Mouse (Mus musculus) cerebellum, adult 11-12 months (tissue): ENCODE measurements around the gene Gramd1b.

Experiments used
- DNase-seq: peaks from one replicate; pipeline ENCODE4 v3.0.0; 2022

The Gramd1b gene

DNA sequence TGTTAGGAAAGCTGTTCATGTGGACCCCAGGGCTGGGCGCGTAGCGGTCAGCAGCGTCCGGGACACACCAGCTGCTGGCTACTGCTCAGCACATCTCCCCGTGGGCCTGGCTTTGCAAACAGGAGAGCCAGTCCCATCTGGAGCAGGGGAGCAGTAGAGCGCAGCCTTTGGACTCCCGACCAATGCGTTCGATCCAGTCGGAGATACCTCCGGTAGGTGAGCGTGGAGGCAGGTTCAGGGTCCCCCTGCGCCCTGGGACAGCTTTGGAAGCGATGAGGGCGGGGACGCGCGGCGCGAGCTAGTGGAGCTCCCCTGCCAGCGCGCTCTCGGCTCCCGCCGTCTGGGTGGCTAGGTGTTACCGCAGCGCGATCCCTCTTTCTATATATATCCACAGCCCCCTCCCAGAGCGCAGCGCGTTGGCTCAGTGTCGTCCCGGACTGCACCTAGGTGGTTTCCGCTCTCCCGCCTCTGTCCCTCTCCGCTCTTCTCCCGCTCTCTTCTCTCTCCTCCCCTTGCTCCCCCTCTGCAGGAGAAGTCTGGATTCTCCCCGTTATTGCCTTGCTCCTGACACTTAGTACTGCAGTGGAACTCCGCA is at the start of gene Gramd1b:
TSS of gene Gramd1b (minus strand) at position 357 of the 595 bp plus-strand sequence.
- DNase-seq: peak; percentile 73

- DNase-seq: peak; percentile 40
Measured at GRCm38 (mm10) chr9:40578726-40579625, 47.8 kb upstream of the Gramd1b start.

DNA sequence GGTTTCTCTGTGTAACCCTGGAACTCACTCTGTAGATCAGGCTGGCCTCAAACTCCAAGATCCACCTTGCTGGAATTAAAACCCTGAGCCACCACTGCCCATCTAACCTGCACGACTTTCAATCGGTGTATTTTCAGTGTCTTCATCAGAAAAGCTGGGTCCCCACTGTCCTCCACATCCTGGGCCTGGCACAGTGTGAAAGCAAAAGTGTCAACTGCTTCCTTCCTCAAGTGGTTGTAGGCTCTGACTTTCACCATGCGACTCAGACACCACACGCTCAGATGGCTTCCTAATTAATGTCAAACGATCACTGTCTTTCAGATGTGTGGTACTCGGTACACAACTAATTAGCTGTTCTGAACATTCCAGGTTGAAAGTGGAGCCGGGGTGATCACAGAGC is 45.9 kb upstream of the Gramd1b start:
- no peak for DNase-seq

DNA sequence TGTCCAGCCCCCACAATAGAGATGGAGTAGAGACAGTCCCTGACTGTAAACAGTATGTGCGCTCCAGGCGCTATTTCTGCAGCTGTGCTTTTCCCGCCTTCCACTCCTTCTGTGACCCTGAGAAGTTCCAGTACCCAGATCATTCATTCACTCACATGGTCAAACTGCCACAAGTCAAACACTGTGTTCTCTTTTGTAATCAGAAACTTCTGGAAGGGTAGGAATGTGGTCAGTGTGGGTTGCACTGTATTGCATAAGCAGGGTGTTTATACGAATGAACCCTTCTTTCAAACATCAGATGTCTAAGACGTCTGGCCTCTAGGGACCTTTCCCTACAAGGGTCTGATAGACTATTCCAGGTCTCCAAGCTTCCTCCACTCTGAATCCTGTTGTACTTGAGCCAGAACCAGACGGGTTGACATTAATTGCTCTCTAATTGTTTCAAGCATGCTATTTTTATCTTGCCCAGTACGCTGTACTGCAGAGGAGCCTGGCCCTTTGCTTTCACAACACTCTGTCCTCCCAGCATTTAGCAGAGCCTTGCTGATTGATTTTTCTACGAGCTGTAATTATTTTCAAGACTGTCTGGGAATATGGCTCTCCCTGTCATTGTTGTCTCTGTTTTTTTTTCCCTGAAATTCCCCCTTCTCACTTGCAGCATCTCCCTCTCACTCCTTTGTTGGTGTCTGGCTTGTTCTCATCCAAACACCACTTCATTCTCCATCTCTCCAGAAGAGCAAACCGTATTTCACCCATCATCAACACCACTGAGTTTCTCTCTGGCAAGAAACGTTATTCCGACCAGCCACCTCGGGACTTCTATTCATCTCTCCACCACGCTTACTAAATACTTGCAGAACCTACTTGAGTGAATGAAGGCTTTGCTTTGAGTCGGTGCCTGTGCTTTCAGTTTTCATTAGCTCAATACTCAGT is 44.1 kb upstream of the Gramd1b start:
- no peak for DNase-seq

DNA sequence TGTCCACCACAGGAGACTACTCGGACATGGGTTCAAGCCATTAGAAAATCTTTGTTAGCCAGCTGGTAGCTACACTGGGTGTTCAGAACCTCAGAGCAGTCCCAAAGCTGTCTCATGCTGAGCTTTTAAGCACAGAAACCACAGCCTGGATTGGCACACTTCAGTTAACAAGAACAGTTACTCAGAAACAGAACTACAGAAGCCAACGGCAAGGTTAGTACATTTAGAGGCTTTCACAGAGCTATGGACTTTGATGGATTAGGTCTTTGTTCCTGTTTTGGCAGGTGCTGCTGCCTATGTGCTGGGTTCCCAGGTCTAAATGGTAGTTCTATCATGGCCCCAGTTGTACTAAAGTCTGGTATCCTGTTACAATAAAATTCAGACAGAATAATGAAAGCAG is 40.1 kb upstream of the Gramd1b start:
- DNase-seq: no peak

DNA sequence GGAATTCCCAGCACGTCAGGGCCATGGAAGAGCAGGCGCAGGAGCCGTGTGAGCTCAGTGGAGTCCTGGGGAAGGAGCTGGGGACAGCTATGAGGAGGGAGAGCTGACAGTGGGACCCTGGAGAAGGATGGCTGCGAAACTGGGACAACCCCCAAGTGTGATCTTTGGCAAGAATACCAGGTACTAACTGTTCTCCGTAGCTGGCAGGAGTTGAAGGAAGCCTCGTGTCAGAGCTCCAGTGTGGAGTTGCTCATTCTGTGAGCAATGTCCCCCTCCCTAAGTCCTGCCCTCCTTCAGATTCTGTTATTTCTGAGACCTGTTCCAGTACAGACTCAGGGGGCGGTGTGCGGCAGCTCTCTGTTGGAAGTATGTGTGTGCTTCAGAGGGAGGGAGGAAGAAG is 36.9 kb upstream of the Gramd1b start:
- peak; percentile 35 for DNase-seq

- DNase-seq: no peak
Measured at GRCm38 (mm10) chr9:40563750-40564149, 32.6 kb upstream of the Gramd1b start.

GRCm38 (mm10) chr9:40559646-40560045 is 28.5 kb upstream of the Gramd1b start:
- no peak for DNase-seq

- DNase-seq: no peak
Measured at GRCm38 (mm10) chr9:40557796-40558195, 26.6 kb upstream of the Gramd1b start.

- no peak for DNase-seq
Measured at GRCm38 (mm10) chr9:40556396-40556795, 25.2 kb upstream of the Gramd1b start.

DNA sequence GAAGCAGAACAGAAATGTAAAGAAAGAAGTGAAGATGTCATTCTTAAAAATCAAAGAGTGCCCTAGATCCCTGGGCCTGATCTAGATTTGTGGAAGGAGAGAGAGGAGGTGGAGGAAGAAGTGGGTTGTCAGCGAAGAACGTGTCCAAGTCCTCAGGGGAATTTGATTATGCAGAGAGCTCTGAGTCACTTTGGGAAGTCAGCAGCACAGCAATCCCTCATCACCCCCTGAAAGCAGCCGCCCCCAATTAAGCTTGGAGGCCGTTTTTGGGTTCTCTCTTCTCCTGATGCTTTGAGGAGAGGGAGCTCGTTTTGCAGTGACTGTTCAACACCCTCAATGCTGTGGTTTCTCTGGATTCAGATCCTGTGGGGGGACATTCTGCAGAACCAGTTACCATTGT is 24.1 kb upstream of the Gramd1b start:
- DNase-seq: no peak

GRCm38 (mm10) chr9:40547876-40548275 is 16.7 kb upstream of the Gramd1b start:
- no peak for DNase-seq

DNA sequence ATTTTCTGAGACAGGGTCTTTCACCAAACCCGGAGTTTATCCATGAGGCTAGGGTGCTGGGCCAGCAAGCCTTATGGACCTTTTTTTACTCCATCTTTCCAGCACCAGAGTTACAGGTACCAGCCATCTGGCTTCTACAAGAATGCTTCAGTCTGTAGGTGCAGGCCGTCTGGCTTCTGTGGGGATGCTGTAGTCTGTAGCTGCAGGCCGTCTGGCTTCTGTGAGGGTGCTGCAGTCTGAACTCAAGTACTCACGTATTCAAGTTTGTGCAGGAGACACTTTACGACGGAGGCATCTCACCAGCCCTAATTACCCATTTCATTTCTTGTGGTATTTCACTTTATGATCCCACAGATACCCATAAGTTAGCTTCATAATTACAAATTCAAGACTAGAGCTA is 14.0 kb upstream of the Gramd1b start:
- no peak for DNase-seq

DNA sequence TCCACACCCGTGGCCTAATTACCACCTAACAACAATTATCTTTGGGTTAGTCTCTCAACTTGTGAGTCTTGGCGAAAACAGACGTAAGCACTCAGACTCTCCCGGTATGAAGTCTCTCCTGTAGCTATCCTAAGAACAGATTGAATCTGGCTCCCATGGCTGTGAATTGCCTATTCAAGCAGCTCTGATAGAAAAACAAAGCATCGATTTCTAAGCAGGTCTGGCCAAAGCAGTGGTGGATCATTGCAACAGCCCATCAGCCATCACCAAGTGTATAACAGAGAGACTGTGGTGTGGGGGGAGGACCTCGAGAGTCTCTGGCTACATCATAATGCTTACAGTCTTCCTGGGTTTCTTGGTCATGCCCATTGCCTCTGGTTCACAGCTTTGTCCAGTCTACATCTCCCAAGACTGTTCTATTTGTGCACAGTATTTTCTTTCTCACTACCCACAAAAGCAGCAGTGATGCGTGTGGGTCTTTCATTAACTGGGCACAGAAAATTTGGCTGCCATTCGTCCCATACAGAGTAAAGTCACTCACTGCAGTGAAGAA is 8.5 kb upstream of the Gramd1b start:
- no peak for DNase-seq

- DNase-seq: peak; percentile 99
Measured at GRCm38 (mm10) chr9:40537708-40538105, 6.5 kb upstream of the Gramd1b start.

- DNase-seq: no peak
Measured at GRCm38 (mm10) chr9:40537044-40537707, 6.0 kb upstream of the Gramd1b start.

DNA sequence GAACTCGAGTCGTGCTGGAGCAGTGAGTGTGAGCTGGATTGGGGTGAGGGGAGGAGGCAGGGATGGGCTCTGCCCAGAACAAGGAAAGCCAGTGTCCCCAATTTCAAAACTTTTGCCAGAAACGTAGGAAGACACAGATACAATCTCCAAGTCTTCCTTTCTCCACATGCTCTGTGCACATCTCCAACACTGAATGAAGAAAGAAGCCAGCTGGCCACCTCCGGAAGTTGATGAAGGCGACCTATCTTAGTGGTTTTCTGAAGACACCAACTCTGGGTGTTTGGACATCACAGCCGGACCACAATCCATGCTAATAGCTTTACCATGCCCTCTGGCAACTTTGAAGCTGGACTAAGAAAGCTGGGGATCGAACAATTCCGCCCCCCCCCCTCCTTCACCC is 647 bp downstream of the Gramd1b start:
- no peak for DNase-seq

DNA sequence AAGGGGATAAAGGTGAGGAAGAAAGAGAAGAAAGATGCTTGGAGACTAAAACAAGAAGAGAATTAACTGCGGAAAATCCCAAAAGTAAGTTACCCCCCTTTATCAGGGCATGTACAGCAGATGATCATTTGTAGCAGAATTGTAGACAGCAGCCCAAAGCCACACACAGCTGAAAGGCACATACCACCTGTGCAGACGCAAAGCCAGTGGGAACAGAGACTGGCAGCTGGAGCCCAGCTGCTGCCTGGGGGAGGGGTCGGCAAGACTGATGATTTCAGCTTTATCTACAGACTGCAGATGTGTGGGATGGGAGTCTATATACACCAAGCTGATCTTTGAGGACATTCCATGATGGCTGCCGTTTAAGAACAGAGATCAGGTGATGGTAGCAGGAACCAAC is 2.5 kb downstream of the Gramd1b start:
- DNase-seq: peak; percentile 15

GRCm38 (mm10) chr9:40526928-40527327 is 4.3 kb downstream of the Gramd1b start:
- peak; percentile 5 for DNase-seq

- no peak for DNase-seq
Measured at GRCm38 (mm10) chr9:40522156-40522555, 9.0 kb downstream of the Gramd1b start.

DNA sequence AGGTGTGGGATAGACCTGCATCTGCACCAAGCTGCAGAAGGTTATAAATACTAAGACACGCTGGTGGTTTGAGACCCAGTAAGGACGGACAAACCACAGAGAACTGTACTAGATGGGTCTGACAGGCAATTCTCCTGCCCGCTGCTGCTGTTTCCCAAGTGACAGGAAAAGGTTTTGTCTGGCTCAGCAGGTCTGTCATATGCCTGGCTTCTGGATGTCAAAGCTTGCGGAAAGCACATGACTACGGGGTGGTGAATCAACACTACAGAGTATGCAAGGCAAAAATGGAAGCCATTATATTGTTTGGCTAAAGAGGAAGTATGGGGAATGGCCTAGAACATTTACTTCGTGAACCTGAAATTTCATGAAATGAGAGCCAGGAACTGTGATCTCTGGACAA is 10.1 kb downstream of the Gramd1b start:
- DNase-seq: no peak

DNA sequence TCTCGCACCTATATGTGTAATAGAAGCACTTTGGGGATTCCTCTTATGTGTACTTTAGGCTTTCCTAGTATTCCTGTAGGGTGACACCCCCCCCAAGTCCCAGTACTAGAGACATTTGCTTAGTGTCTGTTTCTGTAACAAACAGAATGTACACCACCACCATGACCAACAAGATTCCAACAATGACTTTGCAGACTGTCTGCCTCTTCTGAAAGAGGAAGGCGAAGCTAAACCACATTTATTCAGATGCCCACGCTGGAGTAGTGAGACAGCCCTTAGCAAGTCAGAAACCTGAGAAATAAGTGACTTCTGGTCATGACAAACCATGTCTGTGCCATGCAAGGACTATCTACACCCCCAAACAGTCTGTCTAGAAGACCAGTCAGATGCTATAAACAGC is 11.9 kb downstream of the Gramd1b start:
- peak; percentile 4 for DNase-seq
